Mouse (Mus musculus): ENCODE data around the gene Nup62. TPM values are rescaled to one million over a fixed set of nuclear protein-coding genes. Genes with fewer than 3 reads are reported as not detected.

Nup62 gene
- polyA plus RNA-seq (2014; fragmentation: Illumina TruSeq; extraction: RNeasy Lipid Tissue Mini Kit (QIAGEN cat#74804); ENCODE audit: insufficient read depth, low read depth, low replicate concordance), result 14.9 TPM

DNA sequence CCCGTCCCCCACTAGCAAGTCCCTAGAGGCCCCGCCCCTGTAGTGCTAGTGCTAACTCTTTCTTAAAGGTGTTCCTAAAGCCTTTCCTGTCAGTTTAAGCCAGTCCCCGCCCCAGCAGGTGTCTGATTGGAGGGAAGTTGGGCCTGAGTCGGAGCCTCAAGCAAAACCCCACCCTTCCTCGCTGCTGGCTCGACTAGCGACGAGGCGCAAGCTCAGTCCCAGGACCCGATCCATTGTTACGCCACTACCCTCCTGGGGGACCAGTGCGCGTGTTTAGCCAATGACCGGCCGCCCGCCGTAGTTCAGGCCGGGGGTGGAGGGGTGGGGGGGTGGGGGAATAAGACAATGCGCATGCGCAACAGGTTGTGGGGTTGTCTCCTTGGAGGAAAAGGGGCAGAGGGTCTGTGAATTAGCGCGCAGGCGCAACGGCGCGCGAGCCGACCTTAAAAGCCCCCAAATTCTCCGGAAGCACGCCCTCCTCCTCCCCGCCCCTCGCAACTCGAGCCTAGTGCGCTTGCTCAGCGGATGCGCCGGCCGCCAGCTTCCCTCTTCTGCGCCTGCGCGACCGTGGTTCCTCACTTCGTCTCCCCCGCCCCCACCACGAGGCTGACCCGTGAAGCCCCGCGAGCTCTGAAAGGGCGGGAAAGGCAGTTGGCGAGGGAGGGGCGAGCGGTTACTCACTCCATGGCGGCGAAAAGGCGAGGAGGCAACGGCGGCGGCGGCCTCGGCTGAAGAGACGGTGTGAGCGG lies at the start of gene Nup62, which contains the start of gene Il4i1:
Nup62 (plus strand) TSS at position 368 of the 749 bp plus-strand sequence.
Il4i1 (plus strand) TSS at position 667 of the 749 bp plus-strand sequence.

DNA sequence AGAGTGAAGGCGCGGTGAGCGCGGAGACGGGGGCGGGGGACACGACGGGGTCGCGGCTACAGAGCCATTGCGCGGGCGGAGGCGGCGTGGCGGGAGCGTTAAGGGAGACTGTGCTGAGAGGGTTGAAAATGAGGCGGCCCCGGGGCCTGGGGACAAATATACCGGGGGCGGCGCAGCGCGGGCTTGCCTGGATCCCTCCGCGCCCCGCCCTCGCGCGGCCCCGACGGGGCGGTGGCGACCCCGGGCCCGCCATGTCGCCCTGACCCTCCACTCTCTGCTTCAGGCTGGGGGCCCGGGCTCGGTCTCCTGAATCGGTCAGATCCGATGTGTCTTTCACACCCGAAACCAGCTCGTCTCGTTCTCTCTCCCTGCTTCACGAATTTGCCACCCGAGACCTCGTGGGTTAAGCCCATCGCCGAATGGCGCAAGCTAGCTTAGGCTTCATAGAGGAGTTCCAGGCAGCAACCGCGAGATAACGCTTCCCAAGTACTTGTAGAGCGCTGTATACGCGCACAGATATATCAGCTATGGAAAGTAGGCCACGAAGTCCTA lies 658 bp downstream of the Nup62 start, which contains the start of gene Atf5:
Atf5 (minus strand) TSS at position 189 of the 552 bp plus-strand sequence.

DNA sequence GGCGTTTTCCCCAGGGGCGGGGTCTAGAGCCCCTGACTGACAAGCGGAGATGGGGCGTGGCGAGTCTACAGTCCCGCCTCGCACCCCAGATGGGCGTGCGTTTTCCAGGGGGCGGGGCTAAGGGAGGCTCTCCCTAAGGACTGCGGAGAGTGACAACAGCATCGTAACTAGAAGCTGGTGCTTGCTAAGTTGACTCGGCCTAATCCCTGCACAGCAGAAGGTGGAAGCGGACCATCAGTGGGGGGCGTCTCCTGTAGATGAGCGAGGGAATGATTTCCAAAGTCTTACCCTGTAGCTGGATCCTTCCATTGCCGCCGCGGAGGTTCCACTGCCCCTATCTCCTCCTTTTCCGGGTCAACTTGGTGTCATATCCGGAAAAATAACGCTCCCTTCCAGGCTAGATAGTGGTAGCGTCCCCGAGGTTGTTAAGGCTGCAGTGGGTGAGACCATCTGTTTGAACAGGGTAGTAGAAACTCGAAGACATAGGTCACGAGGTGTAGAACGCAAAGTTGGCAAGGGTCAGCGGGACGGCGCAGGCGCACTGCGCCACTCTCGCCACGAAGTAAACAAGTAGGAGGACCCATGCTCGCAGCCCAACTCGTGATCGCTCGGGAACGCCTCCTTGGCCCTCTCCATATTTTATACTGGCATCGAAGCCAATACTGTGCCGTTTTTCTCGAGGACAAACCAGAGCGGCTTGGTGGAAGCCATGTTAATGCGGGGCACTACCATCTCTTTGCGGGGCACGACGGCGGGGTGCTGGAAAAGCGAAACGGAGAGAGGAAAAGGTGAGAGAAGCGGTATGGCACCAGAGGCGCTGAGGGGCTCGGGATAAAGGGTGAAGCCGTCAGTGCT lies 32.9 kb downstream of the Nup62 start, which contains the start of the genes Akt1s1 and Tbc1d17:
Akt1s1 (plus strand) TSS at position 431 of the 855 bp plus-strand sequence.
Tbc1d17 (minus strand) TSS at position 519 of the 855 bp plus-strand sequence.

DNA sequence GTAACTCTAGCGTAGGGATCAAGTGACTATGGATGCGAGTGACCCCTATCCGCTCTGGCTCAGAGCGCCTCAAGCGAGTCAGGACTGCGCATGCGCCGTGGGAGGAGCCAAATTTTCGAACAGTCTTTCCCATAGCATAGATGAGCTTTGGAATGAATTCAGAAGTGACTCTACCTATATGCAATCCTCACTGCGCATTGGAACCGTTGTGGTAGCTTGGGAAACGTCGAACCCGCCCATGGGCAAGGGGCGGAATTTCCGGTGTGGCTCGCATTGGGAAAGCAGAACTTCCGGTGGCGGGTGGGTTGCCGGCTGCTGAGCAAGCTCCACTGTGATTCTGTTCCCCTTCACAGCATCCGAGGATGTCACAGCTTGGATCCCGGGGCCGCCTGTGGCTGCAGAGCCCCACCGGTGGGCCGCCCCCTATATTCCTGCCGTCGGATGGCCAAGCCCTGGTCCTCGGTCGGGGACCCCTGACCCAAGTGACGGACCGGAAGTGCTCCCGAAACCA lies 41.2 kb downstream of the Nup62 start, which contains the start of gene Pnkp:
Pnkp (plus strand) TSS at position 98 of the 511 bp plus-strand sequence.

DNA sequence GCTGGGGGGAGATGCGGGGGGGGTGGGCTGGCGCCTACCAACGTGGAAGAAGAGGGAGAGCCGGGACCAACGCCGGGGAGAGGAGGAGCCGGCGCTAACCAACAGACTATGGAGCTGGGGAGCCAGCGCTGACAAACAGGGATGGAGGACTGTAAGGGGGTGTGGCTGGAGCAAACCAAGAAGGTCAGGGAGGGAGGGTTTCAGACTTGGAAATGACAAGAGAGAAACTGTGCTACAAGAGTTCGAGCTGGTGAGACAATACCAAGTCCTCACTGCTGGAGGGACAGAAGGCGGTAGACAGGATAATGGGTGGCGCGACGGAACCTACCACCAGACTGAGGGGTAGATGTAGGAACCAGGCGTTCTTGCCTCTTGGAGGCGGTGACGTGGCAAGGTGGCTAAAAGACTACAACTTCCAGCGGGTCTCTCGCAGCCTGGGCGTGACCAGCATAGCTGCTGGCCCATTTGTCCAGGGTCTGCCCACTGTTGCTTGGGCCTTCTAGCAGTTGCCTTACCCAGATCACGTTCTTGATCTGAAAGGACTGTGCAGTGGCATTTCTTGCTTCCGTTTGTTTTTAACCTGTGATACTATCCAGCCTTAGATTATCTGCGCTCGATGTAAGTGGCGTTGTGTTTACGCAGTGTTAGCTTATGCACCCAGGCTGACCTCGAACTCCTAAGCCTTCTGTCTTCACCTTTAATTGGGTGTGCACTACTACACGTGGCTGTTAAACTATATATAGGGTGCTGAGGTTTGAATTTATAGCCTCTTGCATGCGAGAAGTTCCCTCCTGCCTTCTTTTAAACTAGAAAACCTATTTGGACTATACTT lies 54.0 kb downstream of the Nup62 start, which contains the start of gene Ptov1:
Ptov1 (minus strand) TSS at position 92 of the 832 bp plus-strand sequence.

Other genes starting within 250 kb of the Nup62 start
- 354 TPM for gene Napsa, start 243.7 kb upstream of the Nup62 start, polyA plus RNA-seq (2014; fragmentation: Illumina TruSeq; extraction: RNeasy Lipid Tissue Mini Kit (QIAGEN cat#74804); ENCODE audit: insufficient read depth, low read depth, low replicate concordance)
- gene Kcnc3, start 225.4 kb upstream of the Nup62 start, polyA plus RNA-seq (2014; fragmentation: Illumina TruSeq; extraction: RNeasy Lipid Tissue Mini Kit (QIAGEN cat#74804); ENCODE audit: insufficient read depth, low read depth, low replicate concordance), result 4.2 TPM
- gene Myh14, start 145.2 kb upstream of the Nup62 start, polyA plus RNA-seq (2014; fragmentation: Illumina TruSeq; extraction: RNeasy Lipid Tissue Mini Kit (QIAGEN cat#74804); ENCODE audit: insufficient read depth, low read depth, low replicate concordance), result 136 TPM
- gene Izumo2, start 107.3 kb upstream of the Nup62 start, polyA plus RNA-seq (2014; fragmentation: Illumina TruSeq; extraction: RNeasy Lipid Tissue Mini Kit (QIAGEN cat#74804); ENCODE audit: insufficient read depth, low read depth, low replicate concordance), result not detected
- 29.2 TPM for gene Vrk3, start 67.7 kb upstream of the Nup62 start, polyA plus RNA-seq (2014; fragmentation: Illumina TruSeq; extraction: RNeasy Lipid Tissue Mini Kit (QIAGEN cat#74804); ENCODE audit: insufficient read depth, low read depth, low replicate concordance)
- 0.11 TPM for gene Zfp473, start 65.0 kb upstream of the Nup62 start, polyA plus RNA-seq (2014; fragmentation: Illumina TruSeq; extraction: RNeasy Lipid Tissue Mini Kit (QIAGEN cat#74804); ENCODE audit: insufficient read depth, low read depth, low replicate concordance)
- gene Il4i1, start 299 bp downstream of the Nup62 start, polyA plus RNA-seq (2014; fragmentation: Illumina TruSeq; extraction: RNeasy Lipid Tissue Mini Kit (QIAGEN cat#74804); ENCODE audit: insufficient read depth, low read depth, low replicate concordance), result 3.1 TPM
- 83.0 TPM for gene Atf5, start 570 bp downstream of the Nup62 start, polyA plus RNA-seq (2014; fragmentation: Illumina TruSeq; extraction: RNeasy Lipid Tissue Mini Kit (QIAGEN cat#74804); ENCODE audit: insufficient read depth, low read depth, low replicate concordance)
- gene Akt1s1, start 32.9 kb downstream of the Nup62 start, polyA plus RNA-seq (2014; fragmentation: Illumina TruSeq; extraction: RNeasy Lipid Tissue Mini Kit (QIAGEN cat#74804); ENCODE audit: insufficient read depth, low read depth, low replicate concordance), result 36.7 TPM
- 46.8 TPM for gene Tbc1d17, start 33.0 kb downstream of the Nup62 start, polyA plus RNA-seq (2014; fragmentation: Illumina TruSeq; extraction: RNeasy Lipid Tissue Mini Kit (QIAGEN cat#74804); ENCODE audit: insufficient read depth, low read depth, low replicate concordance)
- 27.8 TPM for gene Pnkp, start 41.1 kb downstream of the Nup62 start, polyA plus RNA-seq (2014; fragmentation: Illumina TruSeq; extraction: RNeasy Lipid Tissue Mini Kit (QIAGEN cat#74804); ENCODE audit: insufficient read depth, low read depth, low replicate concordance)
- 127 TPM for gene Ptov1, start 53.7 kb downstream of the Nup62 start, polyA plus RNA-seq (2014; fragmentation: Illumina TruSeq; extraction: RNeasy Lipid Tissue Mini Kit (QIAGEN cat#74804); ENCODE audit: insufficient read depth, low read depth, low replicate concordance)
- gene Med25, start 76.6 kb downstream of the Nup62 start, polyA plus RNA-seq (2014; fragmentation: Illumina TruSeq; extraction: RNeasy Lipid Tissue Mini Kit (QIAGEN cat#74804); ENCODE audit: insufficient read depth, low read depth, low replicate concordance), result 22.3 TPM
- gene Fuz, start 80.0 kb downstream of the Nup62 start, polyA plus RNA-seq (2014; fragmentation: Illumina TruSeq; extraction: RNeasy Lipid Tissue Mini Kit (QIAGEN cat#74804); ENCODE audit: insufficient read depth, low read depth, low replicate concordance), result 20.0 TPM
- gene Ap2a1, start 113.4 kb downstream of the Nup62 start, polyA plus RNA-seq (2014; fragmentation: Illumina TruSeq; extraction: RNeasy Lipid Tissue Mini Kit (QIAGEN cat#74804); ENCODE audit: insufficient read depth, low read depth, low replicate concordance), result 23.2 TPM
- not detected for gene Tsks, start 127.1 kb downstream of the Nup62 start, polyA plus RNA-seq (2014; fragmentation: Illumina TruSeq; extraction: RNeasy Lipid Tissue Mini Kit (QIAGEN cat#74804); ENCODE audit: insufficient read depth, low read depth, low replicate concordance)
- 2.5 TPM for gene Cpt1c, start 158.8 kb downstream of the Nup62 start, polyA plus RNA-seq (2014; fragmentation: Illumina TruSeq; extraction: RNeasy Lipid Tissue Mini Kit (QIAGEN cat#74804); ENCODE audit: insufficient read depth, low read depth, low replicate concordance)
- 126 TPM for gene Prmt1, start 170.5 kb downstream of the Nup62 start, polyA plus RNA-seq (2014; fragmentation: Illumina TruSeq; extraction: RNeasy Lipid Tissue Mini Kit (QIAGEN cat#74804); ENCODE audit: insufficient read depth, low read depth, low replicate concordance)
- gene Irf3, start 181.6 kb downstream of the Nup62 start, polyA plus RNA-seq (2014; fragmentation: Illumina TruSeq; extraction: RNeasy Lipid Tissue Mini Kit (QIAGEN cat#74804); ENCODE audit: insufficient read depth, low read depth, low replicate concordance), result 71.8 TPM
- 14.9 TPM for gene Bcl2l12, start 182.6 kb downstream of the Nup62 start, polyA plus RNA-seq (2014; fragmentation: Illumina TruSeq; extraction: RNeasy Lipid Tissue Mini Kit (QIAGEN cat#74804); ENCODE audit: insufficient read depth, low read depth, low replicate concordance)
- 15.5 TPM for gene Scaf1, start 200.3 kb downstream of the Nup62 start, polyA plus RNA-seq (2014; fragmentation: Illumina TruSeq; extraction: RNeasy Lipid Tissue Mini Kit (QIAGEN cat#74804); ENCODE audit: insufficient read depth, low read depth, low replicate concordance)
- gene Rras, start 201.9 kb downstream of the Nup62 start, polyA plus RNA-seq (2014; fragmentation: Illumina TruSeq; extraction: RNeasy Lipid Tissue Mini Kit (QIAGEN cat#74804); ENCODE audit: insufficient read depth, low read depth, low replicate concordance), result 170 TPM
- 10.4 TPM for gene Prr12, start 236.8 kb downstream of the Nup62 start, polyA plus RNA-seq (2014; fragmentation: Illumina TruSeq; extraction: RNeasy Lipid Tissue Mini Kit (QIAGEN cat#74804); ENCODE audit: insufficient read depth, low read depth, low replicate concordance)
- 36.8 TPM for gene Nosip, start 246.3 kb downstream of the Nup62 start, polyA plus RNA-seq (2014; fragmentation: Illumina TruSeq; extraction: RNeasy Lipid Tissue Mini Kit (QIAGEN cat#74804); ENCODE audit: insufficient read depth, low read depth, low replicate concordance)
- gene Prrg2, start 246.6 kb downstream of the Nup62 start, polyA plus RNA-seq (2014; fragmentation: Illumina TruSeq; extraction: RNeasy Lipid Tissue Mini Kit (QIAGEN cat#74804); ENCODE audit: insufficient read depth, low read depth, low replicate concordance), result 23.4 TPM